Mouse (Mus musculus) stomach, postnatal 0 days (tissue): ENCODE measurements around the gene Zfp653. TPM values are rescaled to one million over a fixed set of nuclear protein-coding genes. Genes with fewer than 3 reads are reported as not detected.

ENCODE experiments used
- ATAC-seq: fragments of 200-750 bp; cut with Nextera tagmentation; 2 replicates; pipeline ENCODE4 v1.8.0; 2017; ENCODE audit not compliant: low FRiP score, low TSS enrichment
- DNase-seq: peaks from one replicate; pipeline ENCODE4 v3.0.0-alpha.2; 2016; ENCODE audit warnings: low spot score
- H3K27ac ChIP-seq: fragments of 300-500 bp; sonication (generic); replicated peaks from 2 replicates; pipeline ENCODE4 v1.5.1; 2014; ENCODE audit warnings: mild to moderate bottlenecking, control low read depth
- H3K27me3 ChIP-seq: fragments of 300-500 bp; sonication (generic); 2 replicates; pipeline ENCODE4 v1.6.1; 2014; ENCODE audit warnings: low read length; ENCODE audit not compliant: control insufficient read depth, insufficient read depth
- H3K36me3 ChIP-seq: fragments of 300-500 bp; sonication (generic); 2 replicates; pipeline ENCODE4 v1.6.1; 2014; ENCODE audit warnings: low read length, mixed read lengths; ENCODE audit not compliant: control insufficient read depth, insufficient read depth
- H3K4me1 ChIP-seq: fragments of 300-500 bp; sonication (generic); replicated peaks from 2 replicates; pipeline ENCODE4 v1.6.1; 2014; ENCODE audit warnings: antibody characterized with exemption; ENCODE audit not compliant: control insufficient read depth, insufficient read depth
- H3K4me2 ChIP-seq: fragments of 300-500 bp; sonication (generic); replicated peaks from 2 replicates; pipeline ENCODE4 v1.6.1; 2014; ENCODE audit warnings: low read depth, mild to moderate bottlenecking, control low read depth, moderate library complexity
- H3K4me3 ChIP-seq: fragments of 300-500 bp; sonication (generic); 2 replicates; pipeline ENCODE4 v1.5.1; 2014; ENCODE audit warnings: low read depth, low read length, control low read depth
- H3K9ac ChIP-seq: fragments of 300-500 bp; sonication (generic); 2 replicates; pipeline ENCODE4 v1.6.1; 2014; ENCODE audit warnings: mild to moderate bottlenecking, low read length, control low read depth, mixed read lengths
- H3K9me3 ChIP-seq: fragments of 300-500 bp; sonication (generic); 2 replicates; pipeline ENCODE4 v1.6.1; 2016; ENCODE audit warnings: low read length; ENCODE audit not compliant: control insufficient read depth
- CTCF ChIP-seq: IDR thresholded peaks from 2 replicates; pipeline ENCODE4 v1.5.1; 2016; ENCODE audit warnings: antibody characterized with exemption, low read depth, mild to moderate bottlenecking, moderate library complexity
- EP300 ChIP-seq: optimal IDR thresholded peaks from 2 replicates; pipeline ENCODE3; 2016; ENCODE audit warnings: antibody characterized with exemption
- WGBS: fragments of 180-500 bp; shearing (Covaris S2); extraction: QIAGEN DNeasy Blood & Tissue Kit; methylation state at CpG from one replicate; pipeline ENCODE4 v1.1.7; 2014; 5-methylcytosine and 5-hydroxymethylcytosine counted together
- polyA plus RNA-seq: library from polyadenylated mRNA; unstranded; fragments of >200 nt; fragmentation: Nextera tagmentation; extraction: Ambion mirVana; gene quantifications from 2 replicates; pipeline ENCODE4 v1.2.1, GENCODE M21; 2015

Zfp653 gene
- polyA plus RNA-seq, 1 experiment from 2014 or later: 4.4 TPM

- DNase-seq (no peak), ATAC-seq (no peak)
- H3K27me3 ChIP-seq: no peaks in the 10 kb centered on the region
- H3K9ac ChIP-seq: peak overlapping the region; percentile 88; the same call in 1 of the 2 replicates
- peak overlapping the region; percentile 86; the same call in 1 of the 2 replicates for H3K4me2 ChIP-seq
- peak overlapping the region; percentile 84; the same call in 1 of the 2 replicates for H3K4me3 ChIP-seq
- H3K4me1 ChIP-seq: no peaks in the 10 kb centered on the region
- H3K36me3 ChIP-seq: peaks cover 9% of the 10 kb centered on the region; the same call in 1 of the 2 replicates
- no peaks in the 10 kb centered on the region for H3K9me3 ChIP-seq
- WGBS: 79% methylated on average over 4 of the region's 4 CpGs
- no peak for TF ChIP-seq EP300
- TF ChIP-seq CTCF: no peak
- H3K27ac ChIP-seq: no peak overlapping the region
These were observed 44.5 kb upstream of the Zfp653 start for GRCm38 (mm10) chr9:22115635-22116034.

- DNase-seq (no peak), ATAC-seq (no peak)
- Histone ChIP-seq H3K4me3 (no peak overlapping the region), H3K4me1 (no peaks in the 10 kb centered on the region), H3K9me3 (no peaks in the 10 kb centered on the region), H3K4me2 (no peak overlapping the region), H3K36me3 (peaks cover 10% of the 10 kb centered on the region; the same call in 1 of the 2 replicates), H3K27ac (no peak overlapping the region), H3K9ac (no peak overlapping the region), H3K27me3 (no peaks in the 10 kb centered on the region)
- 85% methylated on average over 9 of the region's 9 CpGs for WGBS
- TF ChIP-seq CTCF (no peak), EP300 (no peak)
These were observed 37.0 kb upstream of the Zfp653 start for GRCm38 (mm10) chr9:22108194-22108593.

- TF ChIP-seq EP300 (no peak), CTCF (no peak)
- Histone ChIP-seq H3K27me3 (no peaks in the 10 kb centered on the region), H3K9ac (peak overlapping the region; percentile 60), H3K9me3 (no peaks in the 10 kb centered on the region), H3K27ac (peak overlapping the region; percentile 88), H3K4me3 (peak overlapping the region; percentile 31), H3K4me1 (no peaks in the 10 kb centered on the region), H3K36me3 (no peaks in the 10 kb centered on the region), H3K4me2 (peak overlapping the region; percentile 46)
- 3% methylated on average over 17 of the region's 18 CpGs for WGBS
- DNase-seq (peak; percentile 24), ATAC-seq (peak; percentile 57; the same call in 1 of the 2 replicates)
These were observed 28.7 kb upstream of the Zfp653 start for GRCm38 (mm10) chr9:22099922-22100321.

- peak within 1 kb of the TSS; percentile 60 for H3K9ac ChIP-seq
These were observed 28.0 kb upstream of the Zfp653 start, which contains the start of gene Cnn1 for GRCm38 (mm10) chr9:22098993-22099696. TSS of gene Cnn1 (plus strand) at chr9:22099216.

GRCm38 (mm10) chr9:22095854-22096307 is 24.7 kb upstream of the Zfp653 start:
- Histone ChIP-seq H3K27ac (no peak overlapping the region; the same call in 1 of the 2 replicates), H3K9ac (peak overlapping the region; percentile 61), H3K4me3 (peak overlapping the region; percentile 22; the same call in 1 of the 2 replicates), H3K36me3 (no peaks in the 10 kb centered on the region), H3K27me3 (no peaks in the 10 kb centered on the region), H3K4me1 (no peaks in the 10 kb centered on the region), H3K4me2 (peak overlapping the region; percentile 56), H3K9me3 (no peaks in the 10 kb centered on the region)
- DNase-seq (peak; percentile 93), ATAC-seq (peak; percentile 87)
- WGBS: under 1% methylated on average over 24 of the region's 24 CpGs
- TF ChIP-seq CTCF (peak; percentile 84), EP300 (no peak)

More at GRCm38 (mm10) chr9:22098993-22099696, 28.0 kb upstream of the Zfp653 start, which contains the start of gene Cnn1:
- H3K4me1 ChIP-seq: no peaks in the 10 kb centered on the region
- peak; percentile 58 for DNase-seq
- H3K4me3 ChIP-seq: peak within 1 kb of the TSS; percentile 31
- 7% methylated on average over 14 of the region's 14 CpGs for WGBS
- peak; percentile 67 for ATAC-seq
- peak within 1 kb of the TSS; percentile 46 for H3K4me2 ChIP-seq
- no peak for TF ChIP-seq EP300
- H3K36me3 ChIP-seq: no peaks in the 10 kb centered on the region
- peak within 1 kb of the TSS; percentile 88 for H3K27ac ChIP-seq
- H3K9me3 ChIP-seq: no peaks in the 10 kb centered on the region
- no peaks in the 10 kb centered on the region for H3K27me3 ChIP-seq

GRCm38 (mm10) chr9:22092746-22093145 is 21.6 kb upstream of the Zfp653 start:
- ATAC-seq (no peak), DNase-seq (no peak)
- Histone ChIP-seq H3K4me2 (no peak overlapping the region), H3K4me3 (no peak overlapping the region), H3K4me1 (no peaks in the 10 kb centered on the region), H3K27ac (no peak overlapping the region), H3K27me3 (no peaks in the 10 kb centered on the region), H3K36me3 (no peaks in the 10 kb centered on the region), H3K9ac (no peak overlapping the region), H3K9me3 (no peaks in the 10 kb centered on the region)
- TF ChIP-seq CTCF: no peak
- no peak for TF ChIP-seq EP300
- 79% methylated on average over 6 of the region's 6 CpGs for WGBS
